Mouse (Mus musculus): ENCODE data around the gene Psmc2.

Psmc2 gene

GRCm38 (mm10) chr5:21785053-21785452 is at the start of gene Psmc2, which contains the start of gene Dnajc2:
TSS of gene Psmc2 (plus strand) at chr5:21785283.
TSS of gene Dnajc2 (minus strand) at chr5:21785251.
- DNase-seq, result peak; percentile 93

GRCm38 (mm10) chr5:21735584-21735983 is 49.5 kb upstream of the Psmc2 start:
- peak; percentile 85 for DNase-seq

- DNase-seq, result no peak
These were observed 49.0 kb upstream of the Psmc2 start for GRCm38 (mm10) chr5:21736046-21736445.

GRCm38 (mm10) chr5:21736956-21737585 is 48.0 kb upstream of the Psmc2 start, which contains the start of gene Pmpcb:
TSS of gene Pmpcb (plus strand) at chr5:21737141.
- DNase-seq, result peak; percentile 93

- DNase-seq, result no peak
These were observed 47.5 kb upstream of the Psmc2 start for GRCm38 (mm10) chr5:21737620-21738019.

- peak; percentile 89 for DNase-seq
These were observed 46.0 kb upstream of the Psmc2 start for GRCm38 (mm10) chr5:21739120-21739519.

GRCm38 (mm10) chr5:21739881-21740280 is 45.2 kb upstream of the Psmc2 start:
- DNase-seq, result no peak

GRCm38 (mm10) chr5:21743606-21744005 is 41.5 kb upstream of the Psmc2 start:
- no peak for DNase-seq

- no peak for DNase-seq
These were observed 40.4 kb upstream of the Psmc2 start for GRCm38 (mm10) chr5:21744651-21745050.

- no peak for DNase-seq
These were observed 39.1 kb upstream of the Psmc2 start for GRCm38 (mm10) chr5:21745966-21746365.

GRCm38 (mm10) chr5:21768506-21768905 is 16.6 kb upstream of the Psmc2 start:
- no peak for DNase-seq

- DNase-seq, result no peak
These were observed 15.2 kb upstream of the Psmc2 start for GRCm38 (mm10) chr5:21769841-21770240.

GRCm38 (mm10) chr5:21776491-21776890 is 8.6 kb upstream of the Psmc2 start:
- no peak for DNase-seq

GRCm38 (mm10) chr5:21784161-21785052 is 676 bp upstream of the Psmc2 start:
- DNase-seq, result peak; percentile 31

- DNase-seq, result no peak
These were observed 693 bp downstream of the Psmc2 start for GRCm38 (mm10) chr5:21785776-21786175.

- DNase-seq, result peak; percentile 93
These were observed 1.4 kb downstream of the Psmc2 start for GRCm38 (mm10) chr5:21786258-21787185.

GRCm38 (mm10) chr5:21787186-21788105 is 2.4 kb downstream of the Psmc2 start:
- no peak for DNase-seq

GRCm38 (mm10) chr5:21789061-21789460 is 4.0 kb downstream of the Psmc2 start:
- DNase-seq, result no peak

- DNase-seq, result no peak
These were observed 7.1 kb downstream of the Psmc2 start for GRCm38 (mm10) chr5:21792166-21792565.

- DNase-seq, result no peak
These were observed 17.8 kb downstream of the Psmc2 start for GRCm38 (mm10) chr5:21802907-21803306.

GRCm38 (mm10) chr5:21803691-21804188 is 18.7 kb downstream of the Psmc2 start:
- DNase-seq, result no peak

GRCm38 (mm10) chr5:21804837-21805236 is 19.8 kb downstream of the Psmc2 start:
- DNase-seq, result no peak

All from kidney, adult 9 months (tissue).